Mouse (Mus musculus) testis, adult 2 months (tissue): ENCODE results near the gene Gclm. TPM values are rescaled to one million over a fixed set of nuclear protein-coding genes. Genes with fewer than 3 reads are reported as not detected.
A peak's percentile ranks its signal among the peaks of the same experiment; 100 is the strongest.

Source experiments
- H3K27ac ChIP-seq: fragments of 200-500 bp; 2 replicates; pipeline ENCODE4 v1.5.1; 2012; ENCODE audit warnings: low read depth, low read length; ENCODE audit not compliant: control insufficient read depth, insufficient read depth
- H3K27me3 ChIP-seq: fragments of 200-500 bp; 2 replicates; pipeline ENCODE4 v1.6.1; 2012; ENCODE audit warnings: mild to moderate bottlenecking, low read length, moderate library complexity; ENCODE audit not compliant: control insufficient read depth, insufficient read depth
- H3K36me3 ChIP-seq: fragments of 200-500 bp; 2 replicates; pipeline ENCODE4 v1.6.1; 2012; ENCODE audit warnings: mild to moderate bottlenecking, low read length; ENCODE audit not compliant: control insufficient read depth, insufficient read depth
- H3K4me1 ChIP-seq: fragments of 200-500 bp; 2 replicates; pipeline ENCODE4 v1.6.1; 2012; ENCODE audit warnings: low read length; ENCODE audit not compliant: control insufficient read depth, insufficient read depth
- H3K4me3 ChIP-seq: fragments of 200-500 bp; 2 replicates; pipeline ENCODE4 v1.5.1; 2012; ENCODE audit warnings: low read depth, mild to moderate bottlenecking, low read length, moderate library complexity, mixed read lengths; ENCODE audit not compliant: control insufficient read depth
- CTCF ChIP-seq: fragments of 200-500 bp; IDR thresholded peaks from 2 replicates; pipeline ENCODE4 v1.5.1; 2012; ENCODE audit warnings: low read depth, mild to moderate bottlenecking, inconsistent platforms, low read length, moderate library complexity; ENCODE audit not compliant: control insufficient read depth, insufficient read depth, insufficient replicate concordance
- POLR2A ChIP-seq: fragments of 200-500 bp; IDR thresholded peaks from 2 replicates; pipeline ENCODE4 v1.6.1; 2012; ENCODE audit warnings: low read depth, mild to moderate bottlenecking, inconsistent platforms, low read length, moderate library complexity; ENCODE audit not compliant: control insufficient read depth
- polyA plus RNA-seq: library from polyadenylated mRNA; depleted of rRNA; stranded (reverse); fragments of >200 nt; gene quantifications from 2 replicates; pipeline ENCODE4 v1.2.3, GENCODE M21; 2012; rRNA removed

Gene Gclm
- polyA plus RNA-seq = 31.7 and 32.7 TPM in 2 replicates

DNA sequence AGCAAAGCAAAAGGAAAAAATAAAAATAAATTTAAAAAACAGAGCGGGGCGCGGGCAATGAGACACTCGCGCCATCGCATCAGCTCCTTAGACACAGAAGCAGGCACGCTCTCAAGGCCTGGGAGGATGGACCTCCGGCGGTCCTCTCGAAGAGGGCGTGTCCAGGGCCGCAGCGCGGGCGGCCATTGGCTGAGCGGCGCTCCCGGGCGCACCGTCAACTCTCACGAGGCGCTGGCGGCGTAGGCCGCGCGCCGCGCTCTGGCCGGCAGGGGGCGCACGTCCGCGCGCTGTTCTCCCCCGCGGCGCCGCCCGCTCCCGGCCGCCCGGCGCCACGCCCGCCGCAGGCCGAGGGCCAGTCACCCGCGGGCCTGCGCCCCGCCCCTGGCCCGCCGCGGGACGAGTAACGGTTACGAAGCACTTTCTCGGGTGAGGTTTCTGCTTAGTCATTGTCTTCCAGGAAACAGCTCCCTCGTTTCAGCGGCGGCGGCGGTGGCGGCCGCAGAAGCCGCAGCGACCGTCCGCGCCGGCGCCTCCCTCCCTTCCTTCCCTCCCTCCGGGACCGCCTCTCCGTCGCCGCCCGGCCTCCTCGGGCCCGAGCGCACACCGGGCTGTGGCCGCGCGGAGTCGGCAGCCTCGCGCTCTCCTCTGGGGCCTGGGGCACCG lies at the start of gene Gclm:
Gene Gclm, plus strand, starts transcription at position 343 of the 663 bp plus-strand sequence.
- Histone ChIP-seq H3K4me3 (peak within 1 kb of the TSS; percentile 97), H3K4me1 (peaks cover 8% of the 10 kb centered on the region), H3K36me3 (no peaks in the 10 kb centered on the region), H3K27ac (peak within 1 kb of the TSS; percentile 97), H3K27me3 (no peaks in the 10 kb centered on the region)
- peak; percentile 67; the same call in 1 of the 2 replicates for TF ChIP-seq CTCF
- TF ChIP-seq POLR2A = peak; percentile 81

DNA sequence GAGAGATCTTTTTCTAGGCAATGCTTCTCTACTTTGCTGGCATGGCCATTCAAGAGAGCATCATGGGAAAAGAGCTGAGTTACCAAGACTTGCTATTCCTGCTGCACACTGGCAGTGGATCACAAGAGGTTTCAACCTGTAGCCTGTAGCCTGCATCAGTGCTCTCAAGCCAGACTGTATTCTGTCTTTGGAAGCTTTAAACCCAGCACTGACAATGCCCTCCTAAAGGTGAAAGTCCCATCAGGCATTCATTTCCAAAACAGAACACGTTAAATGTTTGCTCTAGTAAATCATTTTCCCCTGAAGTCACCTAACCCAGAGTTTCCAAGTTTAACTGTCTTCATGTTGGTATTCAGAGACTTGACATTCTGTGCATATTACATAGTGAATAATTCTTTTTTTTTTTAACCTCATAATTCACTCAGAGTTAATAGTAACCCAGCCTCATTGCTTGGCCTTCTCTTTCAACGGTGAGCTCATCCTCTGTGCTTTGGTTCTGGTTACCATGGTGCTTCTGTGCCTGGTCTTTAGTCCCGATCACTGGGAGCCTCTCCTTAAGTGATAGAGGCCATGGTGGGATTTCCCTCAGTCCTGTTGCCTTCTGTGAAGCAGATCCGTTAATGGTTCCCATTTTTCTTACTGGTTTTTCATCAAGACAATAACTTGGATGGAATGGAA lies 48.6 kb upstream of the Gclm start:
- TF ChIP-seq CTCF = no peak
- TF ChIP-seq POLR2A = no peak
- Histone ChIP-seq H3K36me3 (no peaks in the 10 kb centered on the region), H3K27me3 (no peaks in the 10 kb centered on the region), H3K4me1 (no peaks in the 10 kb centered on the region), H3K4me3 (no peak overlapping the region), H3K27ac (no peak overlapping the region)

DNA sequence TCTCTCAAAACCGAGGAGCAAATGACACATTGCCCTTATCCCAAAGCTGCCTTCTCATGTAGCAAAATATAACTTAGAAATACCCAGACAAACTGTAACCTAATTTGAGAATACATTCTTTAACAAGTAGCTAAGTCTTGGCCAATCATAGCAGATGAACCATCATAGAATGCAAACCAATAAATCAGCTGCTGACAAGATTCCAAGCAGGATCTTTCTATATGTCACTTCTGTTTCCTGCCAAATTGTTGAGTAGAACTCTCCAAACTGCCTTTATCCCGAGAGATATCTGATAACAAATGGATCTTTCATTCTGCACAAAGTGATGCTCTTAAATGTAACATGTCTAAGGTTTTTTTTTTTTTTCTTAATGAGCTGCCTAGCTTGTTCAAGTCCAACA lies 46.8 kb upstream of the Gclm start:
- Histone ChIP-seq H3K4me3 (no peak overlapping the region), H3K36me3 (no peaks in the 10 kb centered on the region), H3K27ac (no peak overlapping the region), H3K4me1 (no peaks in the 10 kb centered on the region), H3K27me3 (no peaks in the 10 kb centered on the region)
- TF ChIP-seq POLR2A (no peak), CTCF (no peak)

DNA sequence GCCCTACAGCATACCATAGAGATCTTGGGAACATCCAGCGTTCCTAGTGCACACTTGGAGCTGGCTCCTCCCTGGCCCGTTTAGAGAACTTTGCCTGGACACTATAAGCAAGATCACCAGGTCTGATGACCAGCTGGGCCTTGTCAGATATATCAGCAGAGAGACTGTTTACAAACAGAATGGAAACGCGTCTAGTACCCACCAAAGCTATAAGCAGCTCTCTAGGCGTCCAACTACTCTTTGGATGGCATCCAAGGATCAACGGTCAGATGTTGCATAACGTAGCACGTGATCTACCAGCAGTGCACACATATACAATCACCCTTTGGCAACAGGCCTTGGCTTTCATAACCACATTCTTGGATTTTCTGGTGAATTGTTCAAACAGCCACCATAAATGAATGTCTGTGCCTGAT lies 46.4 kb upstream of the Gclm start:
- Histone ChIP-seq H3K27ac (no peak overlapping the region), H3K4me1 (no peaks in the 10 kb centered on the region)
- TF ChIP-seq CTCF = no peak
- TF ChIP-seq POLR2A = no peak

DNA sequence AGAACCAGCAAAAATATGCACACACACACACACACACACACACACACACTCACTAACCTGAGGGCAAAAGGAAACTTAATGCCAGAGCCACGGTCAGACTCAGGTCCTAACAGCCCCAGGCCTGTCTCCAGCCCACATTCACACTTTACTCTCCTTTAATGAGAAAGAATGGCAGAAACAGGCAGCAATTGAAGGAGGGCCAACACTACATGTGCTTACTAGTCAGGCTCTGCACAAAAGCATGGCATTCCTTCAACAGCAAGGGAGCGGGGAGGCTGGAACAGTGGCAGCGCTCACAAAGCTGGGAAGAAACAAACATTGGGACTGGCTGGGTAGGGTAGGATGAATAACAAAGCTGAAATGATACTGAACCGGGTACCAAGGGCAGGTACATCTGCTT lies 45.8 kb upstream of the Gclm start:
- H3K36me3 ChIP-seq = no peaks in the 10 kb centered on the region
- H3K4me3 ChIP-seq = no peak overlapping the region
- H3K27me3 ChIP-seq = no peaks in the 10 kb centered on the region
- H3K27ac ChIP-seq = no peak overlapping the region
- TF ChIP-seq POLR2A (no peak), CTCF (no peak)
- no peaks in the 10 kb centered on the region for H3K4me1 ChIP-seq

More for the DNA sequence above, 46.4 kb upstream of the Gclm start:
- Histone ChIP-seq H3K27me3 (no peaks in the 10 kb centered on the region), H3K36me3 (no peaks in the 10 kb centered on the region), H3K4me3 (no peak overlapping the region)

DNA sequence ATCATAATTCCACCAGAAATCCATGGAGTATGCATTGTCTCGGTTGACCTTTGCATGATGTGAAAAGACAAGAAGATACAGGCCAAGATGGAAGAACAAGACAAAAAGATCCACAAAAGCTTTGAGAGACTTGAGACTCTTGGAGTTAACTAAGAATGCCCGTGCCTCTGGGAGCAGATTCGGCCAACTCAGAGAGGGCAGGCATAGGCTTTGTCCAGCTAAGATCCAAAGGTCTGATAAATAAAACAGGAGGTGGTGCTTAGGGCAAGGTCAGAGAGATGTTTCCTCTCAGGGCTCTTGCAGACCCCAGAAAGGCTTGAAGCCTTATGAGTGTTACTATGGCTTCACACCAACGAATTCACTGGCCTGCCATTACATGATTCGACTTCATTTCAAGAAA lies 45.3 kb upstream of the Gclm start:
- H3K4me3 ChIP-seq = no peak overlapping the region
- no peaks in the 10 kb centered on the region for H3K27me3 ChIP-seq
- no peaks in the 10 kb centered on the region for H3K4me1 ChIP-seq
- TF ChIP-seq CTCF (no peak), POLR2A (no peak)
- no peaks in the 10 kb centered on the region for H3K36me3 ChIP-seq
- no peak overlapping the region for H3K27ac ChIP-seq

DNA sequence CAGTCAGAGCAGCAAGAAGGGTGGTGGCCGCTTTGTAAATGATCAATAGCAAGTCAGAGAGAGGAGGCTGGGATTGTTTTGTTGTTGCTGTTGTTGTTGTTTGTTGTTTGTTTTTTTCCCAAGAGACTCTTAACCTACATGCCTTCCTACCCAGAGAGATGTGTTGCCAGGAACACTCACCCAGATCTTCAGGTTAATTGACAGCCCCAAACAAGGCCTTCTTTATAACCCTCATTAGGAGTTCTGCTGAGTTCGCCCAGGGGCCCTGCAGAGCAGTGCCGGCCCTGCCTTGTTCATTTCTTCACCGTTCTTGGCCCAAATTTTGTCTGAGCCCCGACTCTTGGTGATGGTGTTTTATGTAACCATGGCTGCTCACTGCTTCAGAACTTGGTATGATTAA lies 44.9 kb upstream of the Gclm start:
- Histone ChIP-seq H3K4me3 (no peak overlapping the region), H3K27ac (no peak overlapping the region), H3K36me3 (no peaks in the 10 kb centered on the region), H3K4me1 (no peaks in the 10 kb centered on the region), H3K27me3 (no peaks in the 10 kb centered on the region)
- TF ChIP-seq CTCF (no peak), POLR2A (no peak)

DNA sequence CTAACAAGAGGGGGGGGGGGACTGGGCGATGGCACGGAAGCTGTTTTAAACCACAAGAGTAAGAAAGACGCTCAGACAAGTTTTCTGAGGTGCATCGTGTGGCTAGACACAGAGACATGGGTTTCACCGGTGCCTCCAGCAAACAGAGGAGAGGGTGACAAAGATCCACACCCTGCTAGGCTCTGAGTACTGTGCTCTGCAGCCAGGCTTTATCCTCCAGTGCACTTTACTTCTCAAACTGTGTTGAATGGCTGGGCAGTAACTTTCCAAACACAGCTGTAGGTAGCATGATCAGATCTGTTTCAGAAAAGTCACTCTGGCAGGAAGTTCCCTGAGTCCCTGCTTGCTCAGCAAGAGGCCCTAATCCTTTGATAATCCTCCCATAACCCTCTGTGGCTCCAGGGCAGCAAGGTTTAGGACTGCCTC lies 43.0 kb upstream of the Gclm start:
- no peaks in the 10 kb centered on the region for H3K27me3 ChIP-seq
- no peak overlapping the region for H3K27ac ChIP-seq
- H3K4me3 ChIP-seq = no peak overlapping the region
- H3K36me3 ChIP-seq = no peaks in the 10 kb centered on the region
- H3K4me1 ChIP-seq = no peaks in the 10 kb centered on the region
- TF ChIP-seq POLR2A (no peak), CTCF (no peak)
